8 mouse cellular contexts compared by ENCODE assay signal in the genomic region with DNA sequence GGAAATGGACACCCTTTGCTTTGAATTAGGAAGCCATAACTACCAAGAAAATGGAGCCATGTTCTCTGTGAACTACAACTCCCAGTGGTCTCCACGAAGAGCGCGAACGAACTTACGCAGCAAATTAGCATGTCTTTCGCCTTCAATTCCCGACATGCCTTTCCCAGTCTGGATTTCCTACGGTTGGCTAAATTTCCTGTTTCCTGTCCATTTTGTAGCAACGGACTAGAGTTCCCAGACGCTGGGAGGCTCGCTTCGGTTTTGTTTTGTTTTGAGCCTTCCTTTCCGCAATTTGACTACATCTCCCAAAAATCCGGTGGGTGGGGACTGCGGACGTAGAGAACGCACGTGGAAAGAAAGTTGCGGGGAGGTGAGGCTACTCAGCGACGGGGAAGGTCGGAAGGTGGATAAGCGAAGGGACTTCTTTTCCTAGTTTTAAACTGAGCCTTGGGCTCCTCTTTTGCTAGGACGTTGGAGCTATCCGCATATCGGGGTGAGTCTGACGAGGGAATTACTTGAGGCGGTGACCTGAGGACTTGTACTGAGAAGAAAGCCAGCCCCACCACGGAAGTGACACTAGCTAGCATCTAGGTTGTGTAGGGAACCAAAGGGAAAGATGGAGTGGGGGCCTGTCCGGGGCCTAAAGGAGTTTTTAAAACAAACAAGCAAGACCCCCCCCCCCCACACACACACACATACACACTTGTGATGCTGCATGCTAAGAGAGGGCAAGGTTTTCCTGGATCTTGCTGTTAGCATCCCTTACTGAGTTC. TPM values are rescaled to one million over a fixed set of nuclear protein-coding genes. Genes with fewer than 3 reads are reported as not detected.
DNase-seq lines count a peak whose midpoint lies in the region; ATAC-seq lines count a peak whose summit lies in the region.

A gene (plus strand): TSS at position 171 of the 773 bp plus-strand sequence.

- H3K27me3 ChIP-seq in hindbrain, embryonic 13.5 days, result no peaks in the 10 kb centered on the region

- under 1% methylated on average over 30 of the region's 30 CpGs for WGBS in hindbrain, embryonic 13.5 days

- ATAC-seq in hindbrain, embryonic 13.5 days (ENCODE audit: low FRiP score), result peak; percentile 86

- no peaks in the 10 kb centered on the region for H3K9me3 ChIP-seq in hindbrain, embryonic 13.5 days

- peaks cover 53% of the 10 kb centered on the region for H3K36me3 ChIP-seq in hindbrain, embryonic 13.5 days

- H3K4me3 ChIP-seq in hindbrain, embryonic 13.5 days, result peak within 1 kb of the TSS; percentile 71

- peak; percentile 87 for DNase-seq in NIH3T3 (ENCODE audit: low read depth)
- peak; percentile 85 to 86 for DNase-seq in cerebellum, postnatal 10 days
- peak; percentile 73 to 84 for DNase-seq in frontal cortex, postnatal 14 days (ENCODE audit: low spot score in 2 of 2)
- DNase-seq in layer of hippocampus, postnatal 25 days (ENCODE audit: extremely low spot score in 1 of 2, low spot score in 1 of 2), result peak; percentile 57 to 58
- DNase-seq in lung, postnatal 25 days (ENCODE audit: low spot score), result peak; percentile 94
- DNase-seq in retina, embryonic 14.5 days (ENCODE audit: low spot score), result peak; percentile 92
- peak; percentile 61 for DNase-seq in thymus, postnatal 4 days

- H3K4me2 ChIP-seq in hindbrain, embryonic 13.5 days, result peak within 1 kb of the TSS; percentile 91

- H3K4me1 ChIP-seq in hindbrain, embryonic 13.5 days (replicated peaks), result peaks cover 17% of the 10 kb centered on the region

- peak within 1 kb of the TSS; percentile 81 for H3K9ac ChIP-seq in hindbrain, embryonic 13.5 days

- peak within 1 kb of the TSS; percentile 86 for H3K27ac ChIP-seq in hindbrain, embryonic 13.5 days

RNA-seq across cellular contexts. Expression of the gene that starts here (rescaled TPM):
- polyA plus RNA-seq in hindbrain, embryonic 13.5 days (2015; fragmentation: Nextera tagmentation; extraction: Ambion mirVana), result 63.9 and 70.1 TPM in 2 replicates
- total RNA-seq in layer of hippocampus, postnatal 25 days (2021), result 10 to 100 TPM; 52.8 to 54.1 TPM

Comparison
In these comparisons a context has a peak if more than half of its experiments do, and no peak if none do; other contexts are left out.
1. Peak in every context shown above with its lines: DNase-seq, ATAC-seq, H3K4me3 ChIP-seq and H3K27ac ChIP-seq.